Mouse (Mus musculus) forebrain, embryonic 13.5 days (tissue): ENCODE data around the gene Aar2. TPM values are rescaled to one million over a fixed set of nuclear protein-coding genes. Genes with fewer than 3 reads are reported as not detected.
"Not testable (repeated sequence)": the region's sequence is repeated elsewhere in the genome, so short reads cannot be mapped to it uniquely, and the experiment has no call there.

ENCODE experiments used
- ATAC-seq: fragments of 200-750 bp; cut with Nextera tagmentation; 2 replicates; pipeline ENCODE4 v1.8.0; 2017
- H3K27ac ChIP-seq: fragments of 300-500 bp; sonication (generic); 2 replicates; pipeline ENCODE4 v1.5.1; 2015; ENCODE audit warnings: inconsistent platforms, mild to moderate bottlenecking, moderate library complexity
- H3K27me3 ChIP-seq: fragments of 300-500 bp; sonication (generic); 2 replicates; pipeline ENCODE4 v1.6.1; 2015; ENCODE audit warnings: mild to moderate bottlenecking, inconsistent platforms
- H3K36me3 ChIP-seq: fragments of 300-500 bp; sonication (generic); 2 replicates; pipeline ENCODE4 v1.6.1; 2015; ENCODE audit warnings: mild to moderate bottlenecking, inconsistent platforms; ENCODE audit not compliant: poor library complexity, severe bottlenecking
- H3K4me1 ChIP-seq: fragments of 300-500 bp; sonication (generic); 2 replicates; pipeline ENCODE4 v1.6.1; 2015; ENCODE audit warnings: inconsistent platforms
- H3K4me2 ChIP-seq: fragments of 300-500 bp; sonication (generic); 2 replicates; pipeline ENCODE4 v1.6.1; 2015; ENCODE audit warnings: inconsistent platforms, mild to moderate bottlenecking, moderate library complexity
- H3K4me3 ChIP-seq: fragments of 300-500 bp; sonication (generic); 2 replicates; pipeline ENCODE4 v1.5.1; 2015; ENCODE audit warnings: mild to moderate bottlenecking, inconsistent platforms
- H3K9ac ChIP-seq: fragments of 300-500 bp; sonication (generic); 2 replicates; pipeline ENCODE4 v1.6.1; 2015; ENCODE audit warnings: mild to moderate bottlenecking, inconsistent platforms
- H3K9me3 ChIP-seq: fragments of 300-500 bp; sonication (generic); replicated peaks from 2 replicates; pipeline ENCODE4 v1.6.1; 2016; ENCODE audit warnings: inconsistent platforms
- WGBS: fragments of 180-500 bp; shearing (Covaris S2); methylation state at CpG from one replicate; pipeline ENCODE4 v1.1.7; 2015; 5-methylcytosine and 5-hydroxymethylcytosine counted together
- polyA plus RNA-seq: library from polyadenylated mRNA; unstranded; fragments of >200 nt; fragmentation: Nextera tagmentation; extraction: Ambion mirVana; gene quantifications from 2 replicates; pipeline ENCODE4 v1.2.1, GENCODE M21; 2015

Aar2 gene
- 38.5 and 46.0 TPM in 2 replicates for polyA plus RNA-seq

DNA sequence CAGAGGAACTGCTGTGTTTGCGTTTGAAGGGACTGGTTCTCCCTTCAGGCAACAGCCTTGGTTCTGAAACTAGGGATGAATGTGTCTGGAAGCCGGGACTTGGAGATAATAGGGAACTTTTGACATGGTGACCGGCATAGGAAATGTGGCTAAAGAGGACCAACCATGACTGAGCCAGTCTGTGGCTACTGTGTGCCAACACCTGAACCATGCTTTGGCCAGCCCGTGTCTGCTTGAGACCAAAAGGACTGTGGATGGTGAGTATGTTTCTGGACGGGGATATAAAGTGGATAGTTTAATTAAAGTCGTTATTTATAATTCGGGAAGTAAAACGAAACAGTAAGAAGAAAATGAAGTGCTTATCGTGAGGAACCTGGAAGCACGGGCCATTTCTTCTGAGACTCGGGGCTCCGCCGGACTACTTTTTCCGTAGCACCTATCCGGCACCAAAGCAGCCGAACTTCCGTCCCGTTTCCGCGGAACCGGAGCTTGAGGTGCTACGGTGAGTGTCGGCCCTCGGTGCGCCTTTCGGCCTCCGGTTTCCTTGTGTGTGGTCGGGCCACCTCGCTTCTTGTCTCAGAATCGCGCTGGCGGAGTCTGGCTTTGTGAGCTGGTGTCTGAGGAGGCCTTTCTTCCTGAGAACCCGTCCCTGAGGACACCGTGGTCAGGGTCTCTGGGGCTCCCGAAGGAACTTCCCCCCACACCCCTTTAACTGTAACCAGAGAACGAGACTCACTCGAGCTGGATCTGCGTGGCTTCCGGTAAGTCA, at the start of gene Aar2:
Aar2 (plus strand) TSS at position 462 of the 769 bp plus-strand sequence.
- peaks cover 18% of the 10 kb centered on the region for H3K36me3 ChIP-seq
- WGBS: 5% methylated on average over 39 of the region's 39 CpGs
- no peaks in the 10 kb centered on the region for H3K27me3 ChIP-seq
- peak within 1 kb of the TSS; percentile 85 for H3K9ac ChIP-seq
- 0 out of 2 replicates have a peak within 1 kb of the TSS, but pooled peaks have one; percentile 22 for H3K27ac ChIP-seq
- H3K4me2 ChIP-seq: peak within 1 kb of the TSS; percentile 89
- peak; percentile 61 for ATAC-seq
- peak within 1 kb of the TSS; percentile 77 for H3K4me3 ChIP-seq
- peaks cover 15% of the 10 kb centered on the region for H3K4me1 ChIP-seq
- H3K9me3 ChIP-seq: no peaks in the 10 kb centered on the region

DNA sequence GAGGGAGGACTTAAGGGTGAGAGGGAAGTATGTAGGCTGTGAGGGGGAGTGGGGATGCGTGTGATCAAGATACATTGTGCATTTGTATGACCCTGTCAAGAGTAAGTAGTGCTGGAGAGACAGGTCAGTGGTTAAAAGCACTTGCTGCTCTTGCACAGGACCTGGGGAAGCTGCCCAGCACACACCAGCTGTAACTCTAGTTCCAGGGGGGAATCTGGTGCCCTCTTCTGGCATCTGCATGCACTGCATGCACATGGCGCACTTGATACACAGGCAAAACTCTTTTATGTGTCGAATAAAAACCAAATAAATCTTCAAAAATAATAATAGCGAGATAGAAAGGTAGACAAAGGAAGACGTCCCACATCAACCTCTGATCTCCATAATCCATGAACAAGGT, 49.5 kb upstream of the Aar2 start:
- H3K4me1 ChIP-seq: peaks cover 12% of the 10 kb centered on the region
- H3K36me3 ChIP-seq: peaks cover 41% of the 10 kb centered on the region
- H3K27me3 ChIP-seq: no peaks in the 10 kb centered on the region
- H3K9me3 ChIP-seq: no peaks in the 10 kb centered on the region
- H3K9ac ChIP-seq: no peak overlapping the region
- WGBS: 40% methylated on average over 5 of the region's 5 CpGs
- no peak overlapping the region for H3K27ac ChIP-seq
- peak; percentile 58; the same call in 1 of the 2 replicates for ATAC-seq
- H3K4me2 ChIP-seq: no peak overlapping the region
- H3K4me3 ChIP-seq: no peak overlapping the region

- Histone ChIP-seq H3K4me2 (no peak overlapping the region), H3K27ac (no peak overlapping the region), H3K36me3 (peaks cover 33% of the 10 kb centered on the region), H3K4me3 (no peak overlapping the region), H3K9ac (no peak overlapping the region), H3K27me3 (no peaks in the 10 kb centered on the region), H3K4me1 (no peaks in the 10 kb centered on the region), H3K9me3 (no peaks in the 10 kb centered on the region)
- ATAC-seq: no peak
- 100% methylated on average over 1 of the region's 1 CpGs for WGBS
Observed at GRCm38 (mm10) chr2:156501025-156501424, 46.4 kb upstream of the Aar2 start.

- Histone ChIP-seq H3K9me3 (no peaks in the 10 kb centered on the region), H3K4me3 (no peak overlapping the region), H3K4me2 (no peak overlapping the region), H3K9ac (no peak overlapping the region), H3K27me3 (no peaks in the 10 kb centered on the region), H3K27ac (no peak overlapping the region), H3K36me3 (peaks cover 55% of the 10 kb centered on the region), H3K4me1 (no peaks in the 10 kb centered on the region)
- WGBS: 94% methylated on average over 13 of the region's 13 CpGs
- no peak for ATAC-seq
Observed at GRCm38 (mm10) chr2:156505533-156505932, 41.9 kb upstream of the Aar2 start.

DNA sequence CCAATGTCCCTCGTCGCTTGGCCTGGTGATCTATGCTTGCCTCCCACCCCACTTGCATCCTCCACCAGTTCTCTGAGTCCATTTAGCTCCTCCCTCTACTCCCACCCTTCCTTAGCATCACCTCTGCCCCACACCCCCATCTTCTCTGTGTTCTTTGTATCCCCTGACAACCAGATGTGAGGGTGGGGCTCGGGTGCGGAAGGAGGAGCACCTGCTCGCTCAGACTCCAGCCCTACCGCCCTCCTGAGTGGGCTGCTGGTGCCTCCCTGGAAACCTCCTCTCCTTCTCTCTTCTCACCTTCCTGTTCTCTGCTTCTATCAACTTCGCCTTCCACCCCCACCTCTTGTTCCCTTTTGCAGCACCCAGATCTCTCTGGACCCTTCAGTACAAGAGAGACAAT, 35.4 kb upstream of the Aar2 start:
- Histone ChIP-seq H3K4me1 (no peaks in the 10 kb centered on the region), H3K4me2 (no peak overlapping the region), H3K27ac (no peak overlapping the region), H3K9ac (no peak overlapping the region), H3K4me3 (no peak overlapping the region), H3K9me3 (no peaks in the 10 kb centered on the region), H3K36me3 (peaks cover 61% of the 10 kb centered on the region), H3K27me3 (no peaks in the 10 kb centered on the region)
- ATAC-seq: no peak
- 80% methylated on average over 7 of the region's 7 CpGs for WGBS

GRCm38 (mm10) chr2:156512561-156512960, 34.8 kb upstream of the Aar2 start:
- Histone ChIP-seq H3K4me2 (no peak overlapping the region), H3K36me3 (peaks cover 56% of the 10 kb centered on the region), H3K27me3 (no peaks in the 10 kb centered on the region), H3K9ac (no peak overlapping the region), H3K4me3 (no peak overlapping the region), H3K9me3 (no peaks in the 10 kb centered on the region), H3K27ac (no peak overlapping the region), H3K4me1 (no peaks in the 10 kb centered on the region)
- WGBS: 69% methylated on average over 4 of the region's 6 CpGs
- ATAC-seq: no peak

- Histone ChIP-seq H3K9me3 (no peaks in the 10 kb centered on the region), H3K9ac (no peak overlapping the region), H3K27me3 (no peaks in the 10 kb centered on the region), H3K4me2 (no peak overlapping the region), H3K4me3 (no peak overlapping the region), H3K4me1 (no peaks in the 10 kb centered on the region), H3K27ac (no peak overlapping the region), H3K36me3 (peaks cover 33% of the 10 kb centered on the region)
- ATAC-seq: no peak
- WGBS: 83% methylated on average over 9 of the region's 9 CpGs
Observed at GRCm38 (mm10) chr2:156515102-156515501, 32.3 kb upstream of the Aar2 start.

- Histone ChIP-seq H3K4me1 (no peaks in the 10 kb centered on the region), H3K9me3 (no peaks in the 10 kb centered on the region), H3K27ac (no peak overlapping the region), H3K4me3 (no peak overlapping the region), H3K36me3 (peaks cover 28% of the 10 kb centered on the region), H3K4me2 (no peak overlapping the region), H3K9ac (no peak overlapping the region), H3K27me3 (no peaks in the 10 kb centered on the region)
- peak; percentile 60; the same call in 1 of the 2 replicates for ATAC-seq
- 26% methylated on average over 7 of the region's 7 CpGs for WGBS
Observed at GRCm38 (mm10) chr2:156515565-156516185, 31.7 kb upstream of the Aar2 start.

DNA sequence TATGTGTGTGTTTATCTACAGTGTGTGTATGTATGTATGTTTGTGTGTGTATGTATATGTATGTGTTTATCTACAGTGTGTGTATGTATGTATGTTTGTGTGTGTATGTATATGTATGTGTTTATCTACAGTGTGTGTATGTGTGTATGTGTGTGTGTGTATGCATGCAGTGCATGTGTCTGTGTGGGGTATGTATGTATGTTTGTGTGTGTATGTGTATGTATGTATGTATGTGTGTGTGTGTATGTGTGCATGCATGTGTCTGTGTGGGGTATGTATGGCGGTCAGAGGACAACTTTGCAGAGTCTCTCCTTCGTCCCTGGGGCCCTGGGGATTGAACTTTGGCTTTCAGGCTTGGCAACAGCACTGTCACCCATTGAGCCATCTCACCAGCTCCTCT, 30.7 kb upstream of the Aar2 start:
- peak; percentile 81 for ATAC-seq
- not testable (repeated sequence) for H3K27ac ChIP-seq

GRCm38 (mm10) chr2:156518306-156518705, 29.1 kb upstream of the Aar2 start:
- H3K36me3 ChIP-seq: peaks cover 42% of the 10 kb centered on the region
- 91% methylated on average over 6 of the region's 6 CpGs for WGBS
- ATAC-seq: no peak

More for the DNA sequence above, 30.7 kb upstream of the Aar2 start:
- H3K4me2 ChIP-seq, H3K27me3 ChIP-seq, H3K4me3 ChIP-seq, H3K9me3 ChIP-seq, H3K4me1 ChIP-seq, H3K9ac ChIP-seq: not testable (repeated sequence)
- peaks cover 33% of the 10 kb centered on the region for H3K36me3 ChIP-seq
- WGBS: 78% methylated on average over 2 of the region's 2 CpGs

DNA sequence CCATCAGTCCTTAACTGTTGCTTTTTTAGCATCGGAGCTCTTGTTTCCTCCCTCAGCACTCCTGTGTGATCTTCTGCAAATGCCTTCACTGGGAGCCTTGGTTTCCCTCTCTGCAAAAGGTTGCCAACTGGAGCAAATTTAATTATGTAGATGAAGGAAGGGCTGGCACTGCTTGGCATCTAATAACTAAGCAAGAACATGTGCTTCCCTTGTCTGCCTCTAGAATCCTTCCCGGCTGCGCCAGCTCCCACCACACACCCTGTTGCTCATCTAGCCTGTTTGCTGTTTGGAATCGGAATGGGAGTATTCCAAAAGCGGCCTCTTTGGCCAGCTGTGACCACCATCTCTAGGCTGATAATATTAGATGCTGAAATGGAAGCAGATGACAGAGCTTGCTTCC, 27.8 kb upstream of the Aar2 start:
- 88% methylated on average over 5 of the region's 5 CpGs for WGBS
- Histone ChIP-seq H3K36me3 (peaks cover 34% of the 10 kb centered on the region), H3K27ac (no peak overlapping the region), H3K9me3 (no peaks in the 10 kb centered on the region), H3K4me2 (no peak overlapping the region), H3K27me3 (no peaks in the 10 kb centered on the region), H3K4me3 (no peak overlapping the region), H3K4me1 (no peaks in the 10 kb centered on the region), H3K9ac (no peak overlapping the region)
- no peak for ATAC-seq

More at GRCm38 (mm10) chr2:156518306-156518705, 29.1 kb upstream of the Aar2 start:
- Histone ChIP-seq H3K9me3 (no peaks in the 10 kb centered on the region), H3K4me2 (no peak overlapping the region), H3K4me3 (no peak overlapping the region), H3K9ac (no peak overlapping the region), H3K27me3 (no peaks in the 10 kb centered on the region), H3K27ac (no peak overlapping the region), H3K4me1 (no peaks in the 10 kb centered on the region)

- Histone ChIP-seq H3K27me3 (no peaks in the 10 kb centered on the region), H3K4me2 (no peak overlapping the region), H3K9ac (no peak overlapping the region), H3K27ac (no peak overlapping the region), H3K36me3 (peaks cover 33% of the 10 kb centered on the region), H3K4me3 (no peak overlapping the region), H3K9me3 (no peaks in the 10 kb centered on the region), H3K4me1 (no peaks in the 10 kb centered on the region)
- ATAC-seq: no peak
- 88% methylated on average over 11 of the region's 11 CpGs for WGBS
Observed at GRCm38 (mm10) chr2:156522994-156523393, 24.4 kb upstream of the Aar2 start.
